Mouse (Mus musculus) cortical plate, adult 2 months (tissue): Measurements from ENCODE around the gene D1Ertd622e. TPM values are rescaled to one million over a fixed set of nuclear protein-coding genes. Genes with fewer than 3 reads are reported as not detected.

Source experiments
- H3K27ac ChIP-seq: fragments of 200-500 bp; 2 replicates; pipeline ENCODE4 v1.5.1; 2012; ENCODE audit warnings: low read length, control low read depth, inconsistent platforms; ENCODE audit not compliant: insufficient read depth
- H3K4me1 ChIP-seq: fragments of 200-500 bp; 2 replicates; pipeline ENCODE4 v1.6.1; 2011; ENCODE audit warnings: low read length; ENCODE audit not compliant: control insufficient read depth, insufficient read depth
- H3K4me3 ChIP-seq: fragments of 200-500 bp; 2 replicates; pipeline ENCODE4 v1.5.1; 2011; ENCODE audit warnings: mild to moderate bottlenecking, low read length, control low read depth; ENCODE audit not compliant: insufficient read depth
- CTCF ChIP-seq: fragments of 200-500 bp; IDR thresholded peaks from 2 replicates; pipeline ENCODE4 v1.5.1; 2011; ENCODE audit warnings: mild to moderate bottlenecking, control low read depth, low read length; ENCODE audit not compliant: insufficient read depth; ENCODE audit errors: extremely low read depth
- POLR2A ChIP-seq: fragments of 200-500 bp; IDR thresholded peaks from 2 replicates; pipeline ENCODE4 v1.6.1; 2011; ENCODE audit warnings: mild to moderate bottlenecking, low read length, control low read depth; ENCODE audit not compliant: insufficient read depth; ENCODE audit errors: extremely low read depth
- polyA plus RNA-seq: library from polyadenylated mRNA; depleted of rRNA; stranded (reverse); fragments of >200 nt; gene quantifications from 2 replicates; pipeline ENCODE4 v1.2.3, GENCODE M21; 2012; rRNA removed

Gene D1Ertd622e
- polyA plus RNA-seq, 1 experiment: 68.8 TPM

GRCm38 (mm10) chr1:97567956-97568355 is 93.9 kb downstream of the D1Ertd622e start:
- Histone ChIP-seq H3K4me1 (no peaks in the 10 kb centered on the region), H3K4me3 (no peak overlapping the region), H3K27ac (no peak overlapping the region)
- no peak for TF ChIP-seq POLR2A
- TF ChIP-seq CTCF: no peak

GRCm38 (mm10) chr1:97564641-97565040 is 97.2 kb downstream of the D1Ertd622e start:
- H3K4me3 ChIP-seq: no peak overlapping the region
- no peak overlapping the region for H3K27ac ChIP-seq
- TF ChIP-seq POLR2A (no peak), CTCF (no peak)

GRCm38 (mm10) chr1:97562867-97563266 is 99.0 kb downstream of the D1Ertd622e start:
- TF ChIP-seq POLR2A (no peak), CTCF (no peak)
- H3K4me1 ChIP-seq: no peaks in the 10 kb centered on the region
- no peak overlapping the region for H3K27ac ChIP-seq
- no peak overlapping the region for H3K4me3 ChIP-seq

More at GRCm38 (mm10) chr1:97564641-97565040, 97.2 kb downstream of the D1Ertd622e start:
- H3K4me1 ChIP-seq: no peaks in the 10 kb centered on the region

Other genes starting within 250 kb of the D1Ertd622e start
- gene Gin1, start 108.1 kb upstream of the D1Ertd622e start, polyA plus RNA-seq: 9.1 and 9.8 TPM in 2 replicates
- gene Ppip5k2, start 108.3 kb upstream of the D1Ertd622e start, polyA plus RNA-seq: 23.9 TPM in 2 replicates